Mouse (Mus musculus) neural tube, embryonic 15.5 days (tissue): Measurements from ENCODE around the gene Cyp1b1. TPM values are rescaled to one million over a fixed set of nuclear protein-coding genes. Genes with fewer than 3 reads are reported as not detected.

Experiments
- ATAC-seq: fragments of 200-750 bp; cut with Nextera tagmentation; 2 replicates; pipeline ENCODE4 v1.8.0; 2017; ENCODE audit warnings: mild to moderate bottlenecking, moderate TSS enrichment, moderate library complexity; ENCODE audit not compliant: low FRiP score
- H3K27ac ChIP-seq: fragments of 300-500 bp; sonication (generic); replicated peaks from 2 replicates; pipeline ENCODE4 v1.5.1; 2015; ENCODE audit warnings: mild to moderate bottlenecking, inconsistent platforms
- H3K27me3 ChIP-seq: fragments of 300-500 bp; sonication (generic); replicated peaks from 2 replicates; pipeline ENCODE4 v1.6.1; 2015; ENCODE audit warnings: inconsistent platforms
- H3K36me3 ChIP-seq: fragments of 300-500 bp; sonication (generic); 2 replicates; pipeline ENCODE4 v1.6.1; 2015; ENCODE audit warnings: inconsistent platforms
- H3K4me1 ChIP-seq: fragments of 300-500 bp; sonication (generic); 2 replicates; pipeline ENCODE4 v1.6.1; 2015; ENCODE audit warnings: inconsistent platforms
- H3K4me2 ChIP-seq: fragments of 300-500 bp; sonication (generic); 2 replicates; pipeline ENCODE4 v1.6.1; 2015; ENCODE audit warnings: inconsistent platforms, mild to moderate bottlenecking, moderate library complexity
- H3K4me3 ChIP-seq: fragments of 300-500 bp; sonication (generic); replicated peaks from 2 replicates; pipeline ENCODE4 v1.5.1; 2015; ENCODE audit warnings: mild to moderate bottlenecking, inconsistent platforms
- H3K9ac ChIP-seq: fragments of 300-500 bp; sonication (generic); replicated peaks from 2 replicates; pipeline ENCODE4 v1.6.1; 2015; ENCODE audit warnings: mild to moderate bottlenecking, inconsistent platforms
- H3K9me3 ChIP-seq: fragments of 300-500 bp; sonication (generic); replicated peaks from 2 replicates; pipeline ENCODE4 v1.6.1; 2016; ENCODE audit warnings: inconsistent platforms
- WGBS: fragments of 180-500 bp; shearing (Covaris S2); methylation state at CpG from one replicate; pipeline ENCODE4 v1.1.7; 2015; ENCODE audit warnings: mixed read lengths; 5-methylcytosine and 5-hydroxymethylcytosine counted together
- polyA plus RNA-seq: library from polyadenylated mRNA; unstranded; fragments of >200 nt; fragmentation: Nextera tagmentation; extraction: Ambion mirVana; gene quantifications from 2 replicates; pipeline ENCODE4 v1.2.1, GENCODE M21; 2015

Cyp1b1 gene
- 5.6 and 6.1 TPM in 2 replicates for polyA plus RNA-seq

GRCm38 (mm10) chr17:79714931-79715637, at the start of gene Cyp1b1:
TSS of gene Cyp1b1 (minus strand) at chr17:79715061.
- H3K4me2 ChIP-seq = peak within 1 kb of the TSS; percentile 95
- peak within 1 kb of the TSS; percentile 42 for H3K9ac ChIP-seq
- H3K4me1 ChIP-seq = peaks cover 35% of the 10 kb centered on the region
- H3K27ac ChIP-seq = no peak within 1 kb of the TSS
- peaks cover 52% of the 10 kb centered on the region for H3K27me3 ChIP-seq
- H3K36me3 ChIP-seq = no peaks in the 10 kb centered on the region
- WGBS = under 1% methylated on average over 31 of the region's 31 CpGs
- H3K9me3 ChIP-seq = no peaks in the 10 kb centered on the region
- ATAC-seq = peak; percentile 17
- H3K4me3 ChIP-seq = peak within 1 kb of the TSS; percentile 46

- Histone ChIP-seq H3K9ac (no peak overlapping the region), H3K4me1 (no peaks in the 10 kb centered on the region), H3K9me3 (no peaks in the 10 kb centered on the region), H3K36me3 (no peaks in the 10 kb centered on the region), H3K27ac (no peak overlapping the region), H3K4me2 (no peak overlapping the region), H3K4me3 (no peak overlapping the region), H3K27me3 (no peaks in the 10 kb centered on the region)
- WGBS = 89% methylated on average over 1 of the region's 1 CpGs
- ATAC-seq = no peak
These were observed 47.0 kb upstream of the Cyp1b1 start for GRCm38 (mm10) chr17:79761841-79762240.

- 94% methylated on average over 12 of the region's 12 CpGs for WGBS
- Histone ChIP-seq H3K27ac (no peak overlapping the region), H3K4me2 (no peak overlapping the region), H3K36me3 (no peaks in the 10 kb centered on the region), H3K4me1 (peaks cover 11% of the 10 kb centered on the region), H3K4me3 (no peak overlapping the region), H3K9ac (no peak overlapping the region), H3K27me3 (no peaks in the 10 kb centered on the region), H3K9me3 (no peaks in the 10 kb centered on the region)
- ATAC-seq = no peak
These were observed 39.0 kb upstream of the Cyp1b1 start for GRCm38 (mm10) chr17:79753831-79754230.

GRCm38 (mm10) chr17:79752836-79753235, 38.0 kb upstream of the Cyp1b1 start:
- no peak for ATAC-seq
- Histone ChIP-seq H3K27me3 (no peaks in the 10 kb centered on the region), H3K4me3 (no peak overlapping the region)

GRCm38 (mm10) chr17:79751661-79752191, 36.9 kb upstream of the Cyp1b1 start:
- 84% methylated on average over 6 of the region's 6 CpGs for WGBS
- ATAC-seq = no peak
- H3K4me3 ChIP-seq = no peak overlapping the region
- peaks cover 11% of the 10 kb centered on the region for H3K4me1 ChIP-seq
- no peaks in the 10 kb centered on the region for H3K27me3 ChIP-seq
- no peak overlapping the region for H3K9ac ChIP-seq
- no peaks in the 10 kb centered on the region for H3K36me3 ChIP-seq
- H3K9me3 ChIP-seq = no peaks in the 10 kb centered on the region
- H3K27ac ChIP-seq = no peak overlapping the region
- no peak overlapping the region for H3K4me2 ChIP-seq

More at GRCm38 (mm10) chr17:79752836-79753235, 38.0 kb upstream of the Cyp1b1 start:
- Histone ChIP-seq H3K4me2 (no peak overlapping the region), H3K36me3 (no peaks in the 10 kb centered on the region), H3K9ac (no peak overlapping the region), H3K9me3 (no peaks in the 10 kb centered on the region), H3K4me1 (peaks cover 11% of the 10 kb centered on the region), H3K27ac (no peak overlapping the region)

- Histone ChIP-seq H3K27me3 (no peaks in the 10 kb centered on the region), H3K36me3 (no peaks in the 10 kb centered on the region), H3K27ac (peak overlapping the region; percentile 69), H3K4me2 (no peak overlapping the region), H3K9ac (no peak overlapping the region), H3K4me3 (no peak overlapping the region), H3K9me3 (no peaks in the 10 kb centered on the region), H3K4me1 (peaks cover 16% of the 10 kb centered on the region)
- 39% methylated on average over 1 of the region's 1 CpGs for WGBS
- ATAC-seq = peak; percentile 86
These were observed 34.8 kb upstream of the Cyp1b1 start for GRCm38 (mm10) chr17:79749647-79750046.

- no peaks in the 10 kb centered on the region for H3K27me3 ChIP-seq
- H3K4me2 ChIP-seq = no peak overlapping the region
- no peak overlapping the region for H3K27ac ChIP-seq
- ATAC-seq = no peak
- H3K4me3 ChIP-seq = no peak overlapping the region
- 68% methylated on average over 11 of the region's 11 CpGs for WGBS
- H3K9me3 ChIP-seq = no peaks in the 10 kb centered on the region
- no peak overlapping the region for H3K9ac ChIP-seq
- H3K4me1 ChIP-seq = peaks cover 16% of the 10 kb centered on the region
- no peaks in the 10 kb centered on the region for H3K36me3 ChIP-seq
These were observed 32.1 kb upstream of the Cyp1b1 start for GRCm38 (mm10) chr17:79746954-79747353.

- Histone ChIP-seq H3K9ac (no peak overlapping the region), H3K4me2 (no peak overlapping the region), H3K4me3 (no peak overlapping the region), H3K36me3 (no peaks in the 10 kb centered on the region), H3K27ac (no peak overlapping the region), H3K27me3 (no peaks in the 10 kb centered on the region), H3K4me1 (peaks cover 16% of the 10 kb centered on the region), H3K9me3 (no peaks in the 10 kb centered on the region)
- no peak for ATAC-seq
- 6% methylated on average over 3 of the region's 3 CpGs for WGBS
These were observed 31.3 kb upstream of the Cyp1b1 start for GRCm38 (mm10) chr17:79746146-79746591.

GRCm38 (mm10) chr17:79745051-79745731, 30.3 kb upstream of the Cyp1b1 start:
- 38% methylated on average over 13 of the region's 13 CpGs for WGBS
- H3K4me2 ChIP-seq = no peak overlapping the region
- H3K27me3 ChIP-seq = no peaks in the 10 kb centered on the region
- H3K9me3 ChIP-seq = no peaks in the 10 kb centered on the region
- H3K36me3 ChIP-seq = no peaks in the 10 kb centered on the region
- H3K4me3 ChIP-seq = no peak overlapping the region
- ATAC-seq = no peak
- no peak overlapping the region for H3K9ac ChIP-seq
- H3K4me1 ChIP-seq = peaks cover 14% of the 10 kb centered on the region
- H3K27ac ChIP-seq = no peak overlapping the region

GRCm38 (mm10) chr17:79743507-79743906, 28.6 kb upstream of the Cyp1b1 start:
- Histone ChIP-seq H3K36me3 (no peaks in the 10 kb centered on the region), H3K9ac (no peak overlapping the region), H3K4me1 (peaks cover 5% of the 10 kb centered on the region; the same call in 1 of the 2 replicates), H3K9me3 (no peaks in the 10 kb centered on the region), H3K27ac (no peak overlapping the region), H3K27me3 (no peaks in the 10 kb centered on the region), H3K4me3 (no peak overlapping the region), H3K4me2 (no peak overlapping the region)
- 86% methylated on average over 1 of the region's 1 CpGs for WGBS
- no peak for ATAC-seq

- Histone ChIP-seq H3K27ac (no peak overlapping the region), H3K4me1 (peaks cover 5% of the 10 kb centered on the region; the same call in 1 of the 2 replicates), H3K9ac (no peak overlapping the region), H3K36me3 (no peaks in the 10 kb centered on the region), H3K9me3 (no peaks in the 10 kb centered on the region), H3K4me2 (no peak overlapping the region), H3K27me3 (no peaks in the 10 kb centered on the region), H3K4me3 (no peak overlapping the region)
- no peak for ATAC-seq
- WGBS = 86% methylated on average over 5 of the region's 5 CpGs
These were observed 27.8 kb upstream of the Cyp1b1 start for GRCm38 (mm10) chr17:79742635-79743034.
